22 mouse cellular contexts compared by ENCODE assay signal in the genomic region with DNA sequence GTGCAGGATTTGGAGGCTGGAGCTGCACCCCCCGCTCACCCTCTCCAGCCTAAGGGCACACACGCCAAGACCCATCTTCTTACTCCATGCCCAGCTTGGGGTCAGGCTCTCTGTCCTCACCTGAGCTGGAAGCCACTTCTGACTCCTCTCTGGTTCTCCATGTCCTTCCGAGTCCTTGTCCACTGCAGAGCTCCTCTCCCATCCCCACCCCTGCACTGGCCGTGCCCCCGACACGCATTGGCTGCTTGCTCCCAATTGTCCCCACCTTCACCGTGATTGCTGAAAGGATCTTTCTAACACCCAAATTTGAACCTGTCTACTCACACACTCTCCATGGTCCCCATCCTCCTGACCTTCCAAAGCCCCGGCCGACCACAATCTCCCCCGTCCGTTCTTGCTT. TPM values are rescaled to one million over a fixed set of nuclear protein-coding genes. Genes with fewer than 3 reads are reported as not detected.
"Had no signal": no experiment of that assay in that cellular context is flagged by ENCODE, and none has a peak within 500 bp of the region (broad histone marks: within the 10 kb centered on the region; RNA-seq: fewer than 3 reads in every experiment).

No protein-coding gene starts in this region.

- ATAC-seq: liver, postnatal 0 days; lung, postnatal 0 days; midbrain, embryonic 15.5 days had no signal

- H3K9me3 ChIP-seq: kidney, embryonic 15.5 days; limb, embryonic 12.5 days; limb, embryonic 15.5 days; midbrain, embryonic 12.5 days; midbrain, embryonic 15.5 days; neural tube, embryonic 13.5 days had no signal

- H3K36me3 ChIP-seq: kidney, embryonic 15.5 days; limb, embryonic 12.5 days; limb, embryonic 15.5 days; midbrain, embryonic 12.5 days; midbrain, embryonic 15.5 days; neural tube, embryonic 13.5 days had no signal

- H3K27ac ChIP-seq: limb, embryonic 12.5 days; limb, embryonic 15.5 days; liver, embryonic 14.5 days; macrophage; midbrain, embryonic 12.5 days; midbrain, embryonic 15.5 days had no signal

- DNase-seq: kidney, adult 8-10 months; kidney, postnatal 10 days; kidney, postnatal 36 days; liver, postnatal 0 days; lung, embryonic 14.5 days; retina, postnatal 1 day; thymus, adult 18-20 months; thymus, postnatal 14 days; thymus, postnatal 4 days had no signal

- H3K4me2 ChIP-seq: kidney, embryonic 15.5 days; limb, embryonic 12.5 days; limb, embryonic 15.5 days; liver, embryonic 11.5 days; lung, embryonic 14.5 days; midbrain, embryonic 12.5 days; midbrain, embryonic 15.5 days; neural tube, embryonic 13.5 days had no signal

- H3K9ac ChIP-seq: kidney, embryonic 15.5 days; limb, embryonic 12.5 days; limb, embryonic 15.5 days; liver, embryonic 14.5 days; liver, postnatal 0 days; lung, embryonic 14.5 days; midbrain, embryonic 12.5 days; midbrain, embryonic 15.5 days; neural tube, embryonic 13.5 days had no signal

- H3K27me3 ChIP-seq: kidney, embryonic 15.5 days; limb, embryonic 12.5 days; limb, embryonic 15.5 days; midbrain, embryonic 15.5 days had no signal

- H3K4me3 ChIP-seq: kidney, embryonic 15.5 days; limb, embryonic 12.5 days; limb, embryonic 15.5 days; midbrain, embryonic 12.5 days; midbrain, embryonic 15.5 days; neural tube, embryonic 13.5 days had no signal

RNA-seq across cellular contexts. Expression of a gene that starts 50.9 kb away (rescaled TPM):
- total RNA-seq: layer of hippocampus, postnatal 25 days had no signal
- polyA plus RNA-seq: limb, embryonic 12.5 days; liver, embryonic 11.5 days; liver, embryonic 14.5 days; liver, postnatal 0 days; lung, embryonic 14.5 days; macrophage; midbrain, embryonic 12.5 days; midbrain, embryonic 15.5 days; neural tube, embryonic 13.5 days; spleen, adult 2 months; testis, adult 2 months had no signal
